22 mouse cellular contexts compared by ENCODE assay signal in genomic region chr2:71791203-71791602, GRCm38 (mm10). TPM values are rescaled to one million over a fixed set of nuclear protein-coding genes. Genes with fewer than 3 reads are reported as not detected.
DNase-seq lines count a peak whose midpoint lies in the region; ATAC-seq and TF ChIP-seq lines count a peak whose summit lies in the region.
"Had no signal": no experiment of that assay in that cellular context is flagged by ENCODE, and none has a peak within 500 bp of the region (broad histone marks: within the 10 kb centered on the region; RNA-seq: fewer than 3 reads in every experiment).

No protein-coding gene starts in this region.

- no peak for ATAC-seq in megakaryocyte, adult 5-6 weeks (ENCODE audit: poor library complexity, severe bottlenecking)
- ATAC-seq: activated CD4-positive, CD25-positive, alpha-beta regulatory T cell, adult 4 months; forebrain, embryonic 14.5 days; forebrain, embryonic 16.5 days; Patski had no signal

- intact Hi-C loops in left cerebral cortex, postnatal 25 days (cut with DNase I), result no loop called here

- DNase-seq in ES-E14 (ENCODE audit: low read depth, low spot score), result no peak
- DNase-seq in left cerebral cortex, postnatal 25 days (ENCODE audit: low spot score in 2 of 2), result no peak
- DNase-seq in right cerebral cortex, postnatal 10 days (ENCODE audit: low spot score in 2 of 2), result no peak
- DNase-seq: cerebellum, adult 11 months; cerebellum, adult 18-20 months; cerebellum, adult 8-10 months; cerebellum, adult 9-11 months; cerebellum, postnatal 14 days; cerebellum, postnatal 36 days; embryo, embryonic 11 days had no signal

- H3K4me1 ChIP-seq in megakaryocyte, embryonic 14.5 days, result peaks cover 77% of the 10 kb centered on the region
- H3K4me1 ChIP-seq in ES-E14 (ENCODE audit: control insufficient read depth in 2 of 2, insufficient read depth in 2 of 2, low read length in 2 of 2, poor library complexity in 1 of 2), result peaks cover 11 to 31% of the 10 kb centered on the region in 2 experiments
- H3K4me1 ChIP-seq in brown adipose tissue, adult 24 weeks (ENCODE audit: control insufficient read depth, insufficient read depth, insufficient read length, low read length), result peaks cover 30% of the 10 kb centered on the region

- no peaks in the 10 kb centered on the region; the same call in 1 of the 2 replicates for H3K9me3 ChIP-seq in megakaryocyte, embryonic 14.5 days
- no peaks in the 10 kb centered on the region for H3K9me3 ChIP-seq in ES-E14 (ENCODE audit: control insufficient read depth, insufficient read depth, low read depth, low read length)
- H3K9me3 ChIP-seq: embryonic facial prominence, embryonic 13.5 days; embryonic facial prominence, embryonic 15.5 days; forebrain, embryonic 10.5 days; forebrain, embryonic 12.5 days had no signal

- no peak overlapping the region for H3K27ac ChIP-seq in ES-E14 (ENCODE audit: insufficient read depth, low read depth, low read length, poor library complexity, severe bottlenecking)
- 0 out of 2 replicates have a peak overlapping the region, but pooled peaks have one; percentile 60 for H3K27ac ChIP-seq in brown adipose tissue, adult 24 weeks (replicated peaks; ENCODE audit: low read depth, low read length)
- H3K27ac ChIP-seq: embryonic facial prominence, embryonic 13.5 days; embryonic facial prominence, embryonic 15.5 days; forebrain, embryonic 10.5 days; forebrain, embryonic 12.5 days had no signal

- in situ Hi-C loops in ES-E14 (cut with MboI; ENCODE audit: low sequenced_read_pairs in 2 of 2, unreplicated experiment in 2 of 2), result no loop called here

- H3K9ac ChIP-seq in ES-E14 (ENCODE audit: insufficient read depth, low read depth, low read length, poor library complexity, severe bottlenecking), result no peak overlapping the region
- H3K9ac ChIP-seq: embryonic facial prominence, embryonic 13.5 days; embryonic facial prominence, embryonic 15.5 days; forebrain, embryonic 12.5 days had no signal

- peak overlapping the region; percentile 86 for H3K4me3 ChIP-seq in megakaryocyte, embryonic 14.5 days (replicated peaks)
- H3K4me3 ChIP-seq in ES-E14 (ENCODE audit: insufficient read depth in 1 of 2, low read depth in 1 of 2, low read length in 2 of 2, poor library complexity in 1 of 2, severe bottlenecking in 1 of 2), result no peak overlapping the region
- H3K4me3 ChIP-seq in brown adipose tissue, adult 24 weeks (ENCODE audit: insufficient read depth, low read depth, low read length), result no peak overlapping the region
- H3K4me3 ChIP-seq: embryonic facial prominence, embryonic 13.5 days; embryonic facial prominence, embryonic 15.5 days; erythroblast, embryonic 14.5 days; forebrain, embryonic 10.5 days; forebrain, embryonic 12.5 days had no signal

- H3K36me3 ChIP-seq in megakaryocyte, embryonic 14.5 days (replicated peaks; ENCODE audit: low read length), result peaks cover 82% of the 10 kb centered on the region
- H3K36me3 ChIP-seq in ES-E14 (ENCODE audit: control insufficient read depth, insufficient read depth, low read length, poor library complexity, severe bottlenecking), result no peaks in the 10 kb centered on the region; the same call in 1 of the 2 replicates
- H3K36me3 ChIP-seq: embryonic facial prominence, embryonic 13.5 days; embryonic facial prominence, embryonic 15.5 days had no signal

- no peaks in the 10 kb centered on the region for H3K27me3 ChIP-seq in megakaryocyte, embryonic 14.5 days (replicated peaks)
- H3K27me3 ChIP-seq: forebrain, embryonic 12.5 days; Patski had no signal

TF ChIP-seq in ES-E14, 5 proteins besides CTCF, POLR2A, EP300 and RAD21:
- TF ChIP-seq CHD2 (IDR thresholded peaks at IDR 0.05; ENCODE audit: low read depth, low read length) (no peak), ZC3H11A (IDR thresholded peaks at IDR 0.05; ENCODE audit: borderline replicate concordance, low read depth, low read length) (no peak), MAFK (IDR thresholded peaks at IDR 0.05; ENCODE audit: insufficient read depth, low read depth, low read length) (peak; percentile 87), ZNF384 (IDR thresholded peaks at IDR 0.05; ENCODE audit: low read depth, low read length) (no peak), HCFC1 (IDR thresholded peaks at IDR 0.05; ENCODE audit: borderline replicate concordance, insufficient read depth, low read length) (no peak)
TF ChIP-seq in ES-E14: peak in this region for 1.

RNA-seq across cellular contexts. Expression of gene Itga6, which starts 45.8 kb away (rescaled TPM):
- polyA plus RNA-seq in megakaryocyte, embryonic 14.5 days (2012; ENCODE audit: insufficient read depth, low replicate concordance), result 75.0 and 110 TPM in 2 replicates
- total RNA-seq in megakaryocyte, adult 5-6 weeks (2015), result 16.0 and 17.4 TPM in 2 replicates
- 15.3 and 16.5 TPM in 2 replicates for total RNA-seq in megakaryocyte, adult 5-6 weeks (2017)
- total RNA-seq in ES-E14 (2012; rRNA removed), result 169 and 217 TPM in 2 replicates
- 14.9 and 28.2 TPM in 2 replicates for polyA plus RNA-seq in brown adipose tissue, adult 24 weeks (2012; ENCODE audit: insufficient read depth, insufficient read length, missing spikeins)
- 10 to 100 TPM; 25.5 to 27.6 TPM for total RNA-seq in left cerebral cortex, postnatal 25 days (2021)
